Mouse (Mus musculus): ENCODE data around the gene Fam98c.
"Not testable (repeated sequence)": the region's sequence is repeated elsewhere in the genome, so short reads cannot be mapped to it uniquely, and the experiment has no call there.

Fam98c gene

DNA sequence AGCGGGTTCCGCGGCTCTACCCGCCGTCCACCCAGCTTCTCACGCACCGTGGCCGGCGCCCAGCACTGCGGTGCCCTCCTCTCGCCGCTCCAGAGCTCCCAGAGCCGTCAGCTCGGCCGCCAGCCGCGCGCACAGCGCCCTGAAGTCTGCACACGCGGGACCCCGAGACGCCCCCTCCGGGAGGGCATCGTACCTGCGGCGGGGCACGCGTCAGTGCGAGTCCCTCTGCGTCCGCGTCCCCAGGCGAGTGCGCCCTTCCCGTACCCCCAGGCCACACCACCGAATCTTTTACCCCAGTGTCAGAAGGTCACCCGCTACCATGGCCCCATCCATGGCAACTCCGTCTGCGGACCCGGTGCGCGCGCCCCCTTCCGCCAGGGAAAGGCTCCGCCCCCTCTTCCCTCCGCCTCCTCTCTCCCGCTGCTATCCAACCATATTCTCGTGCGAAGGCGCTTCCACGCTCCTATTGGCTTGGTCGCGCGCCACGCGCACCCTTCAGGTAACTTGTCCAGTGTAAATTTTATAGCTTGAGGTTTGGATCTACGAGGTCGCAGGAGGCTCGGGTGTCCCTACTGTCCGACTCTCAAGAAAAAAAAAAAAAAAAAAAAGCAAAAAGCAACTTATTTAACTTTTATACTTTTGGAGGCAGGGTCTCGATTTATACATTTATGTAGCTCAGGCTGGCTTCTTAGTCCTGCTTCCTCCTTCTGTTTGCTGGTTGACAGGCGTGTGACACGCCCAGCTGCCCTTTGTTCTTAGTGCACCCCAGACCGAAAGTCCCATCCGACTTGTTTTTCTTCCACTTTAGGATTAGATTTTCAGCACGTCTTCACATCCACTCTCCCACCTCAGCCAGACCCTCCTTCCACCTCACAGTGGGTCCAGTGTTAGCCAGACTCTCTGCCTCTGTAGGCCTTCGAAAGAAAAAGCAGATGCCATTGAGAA, at the start of gene Fam98c:
TSS of gene Fam98c (minus strand) at position 397 of the 945 bp plus-strand sequence.
- DNase-seq, result peak; percentile 95 to 96

DNA sequence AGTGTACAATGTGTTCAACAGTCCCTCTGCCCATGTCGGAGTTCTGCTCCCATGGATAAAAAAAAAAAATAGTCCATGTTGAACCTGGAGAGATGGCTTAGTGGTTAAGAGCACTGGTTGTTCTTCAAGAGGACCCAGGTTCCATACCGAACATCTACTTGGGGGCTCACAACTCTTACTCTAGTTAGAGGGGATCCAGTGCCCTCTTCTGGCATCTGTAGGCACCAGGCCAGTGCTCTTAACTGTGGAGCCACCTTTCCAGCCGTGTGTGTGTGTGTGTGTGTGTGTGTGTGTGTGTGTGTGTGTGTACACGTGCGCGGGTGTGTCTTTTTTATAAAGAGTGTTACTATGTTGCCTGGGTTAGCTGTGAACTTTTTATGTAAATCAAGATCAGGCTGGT, 46.5 kb upstream of the Fam98c start:
- no peak for DNase-seq

DNA sequence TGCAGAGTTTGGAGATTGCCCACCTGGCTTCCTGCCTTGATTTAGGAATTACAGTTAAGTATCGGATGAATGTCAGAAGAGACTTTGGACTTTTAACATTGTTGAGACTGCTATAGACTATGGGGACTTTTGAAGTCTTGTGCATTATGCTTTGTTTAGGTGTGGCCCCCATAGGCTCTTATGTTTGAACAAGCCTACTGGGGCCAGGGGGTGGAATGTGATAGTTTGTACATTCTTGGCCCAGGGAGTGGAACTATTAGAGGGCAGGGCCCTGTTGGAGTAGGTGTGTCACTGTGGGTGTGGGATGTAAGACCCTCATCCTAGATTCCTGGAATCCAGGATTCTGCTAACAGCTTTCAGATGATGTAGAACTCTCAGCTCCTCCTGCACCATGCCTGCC, 38.2 kb upstream of the Fam98c start:
- DNase-seq, result not testable (repeated sequence)

DNA sequence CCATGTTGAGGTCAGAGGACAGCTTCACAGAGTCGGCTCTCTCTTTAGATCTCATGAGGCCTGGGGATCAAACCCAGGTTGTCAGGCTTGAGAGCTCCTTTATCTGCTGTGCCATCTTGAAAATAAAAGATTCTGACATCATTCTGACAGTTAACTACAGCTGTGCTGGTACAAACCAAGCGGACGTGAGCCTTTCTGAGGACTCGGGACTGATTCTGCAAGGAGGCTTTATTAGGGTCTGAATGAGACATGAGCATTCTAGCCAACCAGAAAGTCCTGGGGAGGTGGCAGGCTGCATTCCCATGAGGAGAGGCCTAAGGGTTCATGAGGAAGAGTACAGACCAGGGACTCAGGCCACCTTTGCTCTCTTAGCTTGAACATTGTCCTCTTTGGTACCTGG, 25.3 kb upstream of the Fam98c start:
- DNase-seq, result not testable (repeated sequence)

DNA sequence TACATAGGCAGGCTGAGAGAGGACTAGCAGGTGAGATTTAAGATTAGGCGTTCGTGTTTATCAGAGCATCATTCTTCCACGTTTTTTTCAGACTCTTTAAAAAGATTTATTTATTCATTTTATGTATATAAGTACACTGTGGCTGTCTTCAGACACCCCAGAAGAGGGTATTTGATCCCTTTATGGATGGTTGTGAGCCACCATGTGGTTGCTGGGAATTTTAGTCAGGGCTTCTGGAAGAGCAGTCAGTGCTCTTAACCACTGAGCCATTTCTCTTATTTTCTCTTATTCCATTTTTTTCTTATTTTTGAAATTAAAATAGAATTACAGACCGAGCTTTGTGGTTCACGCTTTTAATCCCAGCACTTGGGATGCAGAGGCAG, 24.8 kb upstream of the Fam98c start:
- no peak for DNase-seq

DNA sequence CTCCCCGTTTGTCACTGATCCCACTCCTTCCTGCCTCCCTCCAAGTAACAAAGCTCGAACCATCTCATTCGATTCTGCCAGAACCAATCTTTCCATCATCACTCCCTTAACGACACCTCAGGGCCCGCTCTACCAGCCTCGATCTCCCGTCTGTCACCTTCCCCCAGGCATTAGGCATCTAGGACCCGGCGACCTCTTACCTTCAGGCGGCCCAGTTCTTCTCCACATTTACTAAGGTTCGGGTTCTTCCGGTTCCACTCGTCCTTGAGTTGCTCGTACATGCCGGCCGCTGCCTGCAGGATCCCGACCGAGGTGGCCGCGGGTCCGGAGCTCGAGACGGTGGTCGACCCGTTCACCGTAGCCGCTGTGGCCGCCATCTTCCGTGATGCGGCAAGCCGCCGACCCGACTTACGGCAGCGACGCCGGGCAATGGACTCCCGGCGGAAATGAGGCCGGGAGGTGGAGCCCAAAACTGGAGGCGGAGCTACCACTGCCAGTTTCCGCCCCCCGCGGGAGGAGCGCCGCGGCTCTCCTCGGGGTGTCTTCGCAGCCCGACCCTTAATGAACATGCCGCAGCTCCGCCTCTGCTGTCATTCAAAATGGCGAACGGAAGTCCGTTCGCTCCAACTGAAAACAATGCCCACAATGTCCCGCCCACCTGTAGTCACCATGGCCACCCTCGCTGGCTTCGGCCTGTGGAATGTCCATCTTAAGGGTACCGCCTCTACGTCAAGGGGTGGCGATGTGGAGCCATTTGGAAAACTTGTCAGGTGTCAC, 24.2 kb upstream of the Fam98c start, which contains the start of gene Psmd8:
TSS of gene Psmd8 (minus strand) at position 625 of the 777 bp plus-strand sequence.
- peak; percentile 98 to 99 for DNase-seq

DNA sequence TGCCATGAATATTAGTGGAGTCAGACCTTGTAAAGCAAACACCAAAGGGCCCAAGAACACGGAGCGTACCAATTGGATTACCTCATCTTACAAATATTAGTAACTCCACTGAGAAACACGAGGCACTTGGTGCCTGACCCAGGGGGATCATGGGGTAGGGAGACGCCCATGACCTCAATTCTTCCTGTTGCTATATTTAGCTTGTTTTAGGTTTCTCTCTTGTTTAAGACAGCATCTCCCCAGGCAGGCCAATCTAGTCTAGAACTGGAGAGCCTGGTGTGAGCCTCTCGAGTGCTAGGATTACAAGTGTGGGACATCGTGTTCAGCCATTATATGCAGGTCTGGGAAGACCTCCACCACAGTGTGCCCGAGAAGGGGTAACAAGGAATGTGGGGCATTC, 23.3 kb upstream of the Fam98c start:
- DNase-seq, result no peak

DNA sequence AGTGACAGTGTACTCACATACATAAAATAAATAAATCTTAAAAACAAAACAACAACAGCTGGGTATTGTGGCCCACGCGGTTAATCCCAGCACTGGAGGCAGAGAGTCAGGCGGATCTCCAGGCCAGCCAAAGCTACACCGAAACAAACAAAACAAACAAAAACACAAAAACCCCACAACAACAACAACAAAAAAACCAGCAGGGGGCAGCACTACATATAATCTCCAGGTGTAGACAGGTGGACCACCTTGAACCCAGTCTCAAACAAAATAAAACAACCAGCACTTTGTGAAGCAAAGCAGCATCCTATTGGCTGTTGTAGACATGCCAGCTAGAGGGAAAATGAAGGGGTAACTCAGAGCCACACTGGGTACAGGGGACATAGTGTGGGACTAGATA, 22.1 kb upstream of the Fam98c start:
- DNase-seq, result peak in 1 of 2 experiments; percentile 52

DNA sequence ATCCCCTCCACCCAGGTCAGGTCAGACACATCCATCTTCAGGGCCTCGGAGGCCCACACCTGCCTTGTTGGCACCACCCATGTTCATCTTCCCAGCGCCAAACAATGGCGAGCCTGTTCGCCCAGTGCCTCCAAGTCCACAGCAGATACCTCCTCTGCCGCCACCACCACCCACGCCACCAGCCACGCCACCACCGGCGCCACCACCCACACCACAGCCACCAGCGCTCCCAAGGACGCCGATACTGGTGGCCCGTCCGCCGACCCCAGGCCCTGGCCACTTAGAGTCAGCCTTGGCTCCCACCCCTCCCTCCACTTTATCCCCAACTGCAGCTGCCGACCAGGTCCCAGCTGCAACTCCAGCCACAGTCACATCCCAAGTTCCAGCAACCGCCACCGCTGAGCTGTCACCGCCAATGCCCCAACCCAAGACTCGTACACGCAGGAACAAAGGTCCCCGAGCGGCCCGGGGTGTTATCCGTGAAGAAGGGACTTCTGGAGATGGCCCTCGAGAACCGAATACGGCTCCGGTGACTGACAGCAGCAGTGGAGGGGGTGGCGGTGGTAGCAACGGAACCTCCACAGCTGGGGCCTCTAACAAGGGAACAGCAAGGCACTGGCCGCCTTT, 16.5 kb upstream of the Fam98c start:
- no peak for DNase-seq

DNA sequence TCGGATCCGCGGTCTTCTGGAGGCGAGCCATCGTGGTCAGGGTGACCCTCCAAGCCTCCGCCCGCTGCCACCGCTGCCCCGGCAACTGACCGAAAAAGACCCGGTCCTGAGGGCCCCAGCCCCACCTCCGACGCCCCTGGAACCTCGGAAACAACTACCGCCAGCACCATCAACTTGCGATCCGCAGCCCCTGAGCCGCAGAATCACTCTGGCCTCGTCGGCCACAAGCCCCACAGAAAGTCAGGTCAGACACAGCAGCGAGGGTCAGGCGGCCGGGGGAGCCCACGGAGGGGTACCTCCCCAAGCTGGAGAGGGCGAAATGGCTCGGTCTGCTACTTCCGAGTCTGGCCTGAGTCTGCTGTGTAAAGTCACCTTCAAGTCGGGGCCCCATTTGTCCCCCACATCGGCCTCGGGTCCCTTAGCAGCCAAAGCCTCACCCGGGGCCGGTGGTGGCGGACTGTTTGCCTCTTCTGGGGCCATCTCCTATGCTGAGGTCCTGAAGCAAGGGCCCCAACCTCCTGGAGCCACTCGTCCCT, 15.6 kb upstream of the Fam98c start:
- peak in 1 of 2 experiments; percentile 47 for DNase-seq

DNA sequence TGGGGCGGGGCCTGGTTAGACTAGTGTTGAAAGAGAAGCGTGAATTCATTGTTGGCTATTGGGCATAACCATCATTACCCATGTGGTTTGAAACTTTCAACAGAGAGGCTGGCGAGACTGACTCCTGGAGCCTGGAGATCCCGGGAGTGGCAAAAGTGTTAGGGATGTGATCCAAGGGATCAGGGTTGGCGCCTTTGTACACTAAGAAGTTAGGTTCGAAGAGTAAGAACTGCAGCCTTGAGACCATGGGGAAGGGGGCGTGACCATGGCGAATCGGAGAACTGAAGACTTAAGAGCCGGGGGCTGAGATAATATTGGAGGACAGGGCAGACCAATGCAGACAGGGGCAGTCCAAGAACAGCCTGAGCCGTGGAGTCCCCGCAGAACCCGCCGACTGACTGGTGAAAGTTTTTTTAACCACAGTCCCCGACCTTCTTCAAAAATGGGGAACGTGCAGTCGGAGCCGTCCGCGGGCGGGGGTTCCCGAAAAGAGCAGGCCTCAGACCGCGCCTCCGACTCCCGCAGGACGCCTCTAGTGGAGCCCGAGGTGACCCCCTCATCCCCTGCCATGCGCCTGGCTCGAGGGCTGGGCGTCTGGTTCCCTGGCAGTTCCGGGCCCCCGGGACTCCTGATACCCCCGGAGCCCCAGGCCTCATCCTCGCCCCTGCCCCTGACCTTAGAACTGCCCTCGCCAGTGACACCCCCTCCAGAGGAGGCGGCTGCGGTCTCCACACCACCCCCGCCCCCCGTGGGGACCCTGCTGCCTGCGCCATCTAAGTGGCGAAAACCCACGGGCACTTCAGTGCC, 14.9 kb upstream of the Fam98c start:
- peak; percentile 63 to 65 for DNase-seq

DNA sequence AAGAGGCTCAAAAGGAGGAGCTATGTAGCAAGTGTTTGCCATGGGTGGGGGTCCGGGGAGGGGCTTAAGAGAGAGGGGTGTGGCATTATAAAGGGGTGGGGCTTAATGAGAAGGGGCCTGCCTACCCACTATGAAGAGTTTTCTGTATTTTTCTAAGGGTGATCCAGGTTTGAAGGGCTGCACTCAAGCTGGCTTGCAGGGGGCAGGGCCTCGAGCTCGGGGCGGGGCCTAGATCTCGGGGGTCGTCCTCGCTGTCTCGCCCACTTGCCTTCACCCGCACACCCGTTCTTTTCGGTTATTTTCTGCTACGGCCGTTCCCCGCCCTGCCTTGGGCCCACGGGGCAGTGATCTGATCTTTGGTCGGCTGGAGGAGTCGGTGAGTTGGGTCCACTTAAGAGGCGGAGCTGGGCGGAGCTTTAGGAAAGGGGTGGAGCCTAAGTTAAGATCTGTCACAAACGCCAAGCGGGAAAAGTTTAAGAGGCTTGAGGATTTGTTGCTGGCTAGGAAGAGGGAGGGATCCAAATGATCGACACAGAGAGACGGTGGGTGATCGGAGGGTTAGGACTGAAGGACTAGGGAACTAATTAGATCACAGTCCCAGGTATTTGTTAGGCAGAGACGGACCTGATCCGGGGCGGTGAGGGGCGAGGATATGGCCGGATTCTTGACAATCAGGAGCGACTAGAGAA, 14.2 kb upstream of the Fam98c start, which contains the start of the genes Ggn and Spred3:
TSS of gene Ggn (plus strand) at position 145 of the 689 bp plus-strand sequence.
TSS of gene Spred3 (minus strand) at position 346 of the 689 bp plus-strand sequence.
- peak; percentile 69 to 72 for DNase-seq

DNA sequence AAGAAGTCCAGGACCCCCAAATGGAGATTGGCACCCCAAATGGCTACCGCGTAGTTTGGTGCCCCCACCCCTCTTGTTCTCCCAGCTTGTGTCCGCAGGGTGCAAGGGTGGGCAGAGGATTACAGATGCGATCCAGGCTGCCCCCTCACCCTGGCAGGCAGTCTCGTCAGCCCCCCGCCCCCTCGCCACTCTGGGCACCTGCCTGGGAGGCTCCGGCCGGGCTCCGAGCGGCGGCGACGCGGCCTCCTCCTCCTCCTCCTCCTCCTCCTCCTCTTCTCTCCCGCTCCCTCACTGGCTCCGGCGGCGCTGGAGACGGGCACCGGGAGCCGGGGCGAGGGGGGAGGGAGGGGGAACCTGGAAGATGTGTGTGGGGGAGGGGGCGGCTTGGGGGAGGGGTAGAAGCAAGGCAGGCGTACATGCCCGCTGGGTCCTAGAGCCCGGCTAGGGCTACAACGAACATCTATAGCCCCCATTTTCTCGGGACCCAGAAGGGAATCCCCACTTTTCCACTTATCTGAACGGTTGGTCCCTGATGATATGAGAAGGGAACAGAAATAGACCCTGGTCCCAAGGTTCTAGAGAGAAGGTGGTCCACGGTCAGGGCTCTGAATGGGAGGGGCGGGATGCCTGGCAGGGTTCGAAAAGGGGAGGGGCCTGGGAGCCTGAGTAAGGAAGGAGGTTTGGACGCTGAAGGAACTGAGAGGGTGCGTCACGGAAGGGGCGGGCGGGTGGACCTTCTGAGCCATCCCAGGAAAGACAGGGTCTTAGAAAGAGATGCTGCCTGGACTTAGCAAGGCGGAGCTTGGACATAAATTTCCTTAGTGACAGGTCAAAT, 13.4 kb upstream of the Fam98c start:
- DNase-seq, result peak; percentile 97 to 98

DNA sequence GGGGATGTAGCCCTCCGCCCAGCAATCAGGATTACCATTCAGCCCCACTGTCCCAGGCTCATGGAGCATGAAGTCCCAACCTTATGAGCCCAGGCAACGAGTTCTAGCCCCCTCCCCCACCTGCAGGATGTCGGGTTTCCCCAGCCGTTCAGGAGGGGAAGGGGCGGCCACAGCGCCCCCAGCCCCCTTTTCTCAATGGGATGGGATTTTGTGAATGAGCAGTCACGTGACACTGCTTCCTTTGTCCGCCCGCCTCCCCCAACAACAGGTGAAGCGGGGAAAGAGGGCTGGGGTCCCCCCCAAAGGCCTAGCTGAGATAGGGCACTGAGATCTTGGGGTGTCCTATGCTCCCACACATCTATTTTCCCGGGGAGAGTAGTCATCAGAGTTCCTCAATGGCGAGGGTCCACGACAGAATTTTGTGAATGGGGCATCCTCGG, 12.8 kb upstream of the Fam98c start:
- peak; percentile 76 to 81 for DNase-seq

DNA sequence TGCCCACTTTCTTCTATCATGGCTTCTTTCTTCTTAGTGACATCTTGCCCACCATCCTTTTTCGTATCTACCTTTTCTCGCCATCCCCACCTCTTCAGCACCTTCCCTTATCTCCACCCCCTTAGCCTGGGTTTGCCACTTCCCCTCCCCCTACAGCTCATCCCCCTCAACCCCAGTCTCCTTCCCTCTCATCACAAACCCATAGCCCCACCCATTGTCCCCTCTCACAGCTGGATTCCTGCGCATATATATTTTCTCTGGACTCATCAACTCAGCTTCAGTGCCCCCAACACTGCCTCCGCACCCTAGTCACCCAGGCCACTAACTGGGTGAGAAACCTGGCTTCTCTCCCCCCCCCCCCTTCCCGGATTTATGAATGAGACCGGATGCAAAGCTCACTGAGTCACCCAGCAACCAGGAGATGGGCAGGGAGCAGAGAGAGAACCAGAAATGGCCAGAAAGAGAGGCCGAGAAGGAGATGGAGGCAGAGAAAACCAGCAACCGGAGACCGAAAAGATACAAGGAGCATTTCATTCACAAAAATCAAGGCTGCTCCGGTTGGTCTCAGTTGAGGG, 12.2 kb upstream of the Fam98c start:
- peak; percentile 42 to 46 for DNase-seq

DNA sequence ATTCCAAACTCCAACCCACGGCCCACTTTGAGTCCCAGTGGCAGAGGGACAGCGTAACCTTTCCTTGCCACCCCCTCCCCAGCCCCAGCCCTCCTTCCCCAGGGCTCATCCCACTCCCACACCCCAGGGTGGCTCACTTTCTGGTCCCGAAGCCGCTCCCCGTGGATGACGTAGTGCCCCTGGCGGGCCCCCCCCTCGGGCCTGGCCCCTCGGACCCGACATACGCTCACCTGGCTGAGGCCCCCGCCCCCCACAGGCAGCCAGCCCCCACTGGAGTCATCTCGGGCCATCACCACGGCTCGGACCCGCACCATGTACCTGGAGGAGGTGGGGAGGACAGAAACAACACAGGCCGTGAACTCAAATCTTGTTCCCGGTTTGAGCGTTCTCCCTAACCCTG, 11.6 kb upstream of the Fam98c start:
- peak; percentile 47 to 53 for DNase-seq

DNA sequence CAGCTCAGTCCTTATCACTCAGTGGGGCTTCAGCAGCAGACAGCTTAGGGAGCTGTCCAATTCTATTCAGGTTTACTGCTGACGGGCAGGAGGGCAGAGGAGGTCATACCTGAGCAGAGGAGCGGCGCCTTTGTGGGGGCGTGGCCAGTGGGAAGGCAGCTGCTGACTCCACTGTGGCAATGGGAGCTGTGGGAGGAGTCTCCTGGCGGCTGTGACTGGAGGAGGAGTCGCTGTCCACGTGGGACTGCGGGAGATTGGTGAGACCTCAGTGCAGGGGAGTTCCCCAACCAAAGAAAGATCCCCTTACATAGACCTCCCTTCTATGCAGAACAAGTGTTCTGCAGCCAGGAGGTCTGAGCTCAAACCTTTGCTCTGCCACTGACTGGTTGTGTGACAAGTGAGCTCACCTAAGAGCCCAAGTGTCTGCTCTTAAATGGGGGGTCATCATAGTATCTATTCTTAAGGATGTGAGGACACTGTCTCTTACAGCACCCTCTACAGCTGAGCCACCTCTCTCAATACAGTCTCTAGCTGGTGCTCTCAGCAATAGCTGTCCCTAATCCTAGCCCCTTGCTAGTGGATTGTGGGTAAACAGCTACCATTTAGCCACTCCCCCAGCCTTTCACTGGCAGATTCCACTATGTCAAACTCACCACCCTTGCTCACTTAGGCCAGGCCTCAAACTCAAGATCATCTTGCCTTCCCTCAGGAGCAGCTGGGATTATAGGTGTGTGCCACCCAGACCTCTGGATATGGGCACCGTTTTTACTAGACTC, 6.9 kb upstream of the Fam98c start:
- DNase-seq, result no peak

DNA sequence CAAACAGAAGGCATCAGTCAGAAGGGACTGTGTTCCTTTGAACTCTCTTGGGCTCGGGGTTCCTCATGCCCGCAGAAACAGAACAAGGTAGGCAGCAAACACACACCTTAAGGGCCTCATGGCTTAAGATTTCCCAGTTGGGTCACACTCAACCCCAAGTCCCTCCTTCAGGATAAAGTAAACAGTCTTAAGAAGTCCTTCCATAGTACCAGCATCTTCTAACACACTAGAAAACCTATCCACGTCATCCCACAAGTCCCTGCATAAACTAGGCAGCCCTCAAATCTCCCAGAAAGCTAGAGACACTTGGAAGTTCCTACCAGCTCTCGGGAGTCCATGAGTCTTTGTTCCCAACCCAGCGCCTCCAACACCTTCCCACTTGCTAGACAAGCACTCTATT, 6.3 kb upstream of the Fam98c start:
- no peak for DNase-seq

DNA sequence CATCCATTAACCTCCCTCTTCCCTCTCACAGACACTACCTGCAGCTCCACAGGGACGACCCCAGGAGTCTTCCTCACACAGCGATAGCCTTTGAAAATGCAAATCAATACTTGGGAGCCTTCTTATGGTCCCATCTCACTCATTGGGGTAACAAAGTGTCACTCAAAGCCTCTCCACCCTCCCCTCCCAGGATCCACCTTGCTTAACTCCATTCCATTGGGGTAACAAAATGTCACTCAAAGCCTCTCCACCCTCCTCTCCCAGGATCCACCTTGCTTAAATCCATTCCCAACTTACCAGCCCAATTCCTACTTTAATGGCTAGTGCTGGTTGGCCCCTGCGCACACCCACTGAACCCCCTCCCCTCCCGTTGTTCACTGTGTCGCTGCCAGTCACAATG, 2.2 kb upstream of the Fam98c start:
- peak in 1 of 2 experiments; percentile 48 for DNase-seq
